Mouse (Mus musculus) adrenal gland, adult 2 months (tissue): Measurements from ENCODE around the gene Unc13d. TPM values are rescaled to one million over a fixed set of nuclear protein-coding genes. Genes with fewer than 3 reads are reported as not detected.

ENCODE experiments used
- DNase-seq: peaks from one replicate; pipeline ENCODE4 v3.0.0; 2021
- polyA plus RNA-seq: library from polyadenylated mRNA; depleted of rRNA; stranded (reverse); fragments of >200 nt; gene quantifications from 2 replicates; pipeline ENCODE4 v1.2.3, GENCODE M21; 2012
- total RNA-seq, 2 experiments: library from RNA; stranded (reverse); gene quantifications; 2 replicates each; pipeline ENCODE4 v1.2.3; 2021

The Unc13d gene
- total and polyA plus RNA-seq, 3 experiments = 0.83 to 2.3 (median 1.0) TPM

DNA sequence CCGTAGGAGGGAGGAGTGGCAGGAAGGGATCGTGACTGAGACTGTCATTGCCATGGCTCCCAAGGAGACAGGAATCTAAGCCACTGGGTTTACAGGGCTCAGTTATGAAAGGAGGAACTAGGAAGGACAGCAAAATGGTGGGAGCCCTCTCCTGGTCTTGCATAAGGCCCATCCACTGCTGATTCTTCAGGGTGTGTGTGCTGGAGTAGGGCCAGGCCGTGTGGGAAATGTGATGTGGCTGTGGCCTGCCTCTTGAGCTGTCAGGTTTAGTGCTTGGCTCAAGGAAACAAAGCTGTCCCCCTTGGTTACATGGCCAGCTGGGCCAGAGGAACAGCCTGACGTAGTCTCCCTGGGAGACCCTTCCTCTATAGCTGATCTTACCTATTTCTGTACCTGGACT is 27.6 kb downstream of the Unc13d start:
- no peak for DNase-seq

DNA sequence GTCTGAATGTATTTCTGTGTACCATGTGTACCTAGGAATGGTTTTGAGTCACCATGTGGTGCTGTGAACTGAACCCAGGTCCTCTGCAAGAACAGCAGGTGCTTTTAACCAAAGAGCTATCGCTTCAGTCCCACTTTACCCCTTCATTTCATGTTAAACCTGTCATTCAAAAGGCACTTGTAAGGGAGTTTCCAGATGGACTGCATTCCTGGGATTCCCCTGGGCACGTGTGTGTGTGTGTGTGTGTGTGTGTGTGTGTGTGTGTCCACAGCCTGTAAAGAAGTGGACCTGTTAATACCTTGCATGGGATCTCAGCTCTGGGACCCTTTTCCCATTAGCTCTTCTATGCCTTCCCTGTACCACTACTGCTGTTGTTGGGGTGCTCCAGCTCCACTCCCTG is 28.2 kb downstream of the Unc13d start:
- DNase-seq = no peak

DNA sequence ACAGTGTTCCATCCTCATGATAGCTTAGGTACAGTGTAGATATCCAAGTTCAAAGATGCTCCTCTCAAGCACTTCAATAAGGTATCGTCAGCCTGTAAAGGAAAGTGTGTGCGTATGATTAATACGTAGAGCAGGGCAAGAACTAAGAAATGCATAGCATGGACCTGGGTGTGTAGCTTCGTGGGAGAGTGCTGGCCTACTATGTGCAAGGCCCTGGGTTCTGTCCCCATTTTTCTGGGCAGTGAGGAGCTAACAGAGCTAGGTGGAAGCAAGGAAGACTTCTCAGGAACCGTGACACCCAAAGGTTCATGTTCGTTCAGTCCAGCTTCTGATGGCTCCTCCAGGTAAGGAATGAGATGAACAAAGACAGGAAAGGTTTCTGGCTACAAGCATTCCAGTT is 32.6 kb downstream of the Unc13d start:
- DNase-seq = no peak

DNA sequence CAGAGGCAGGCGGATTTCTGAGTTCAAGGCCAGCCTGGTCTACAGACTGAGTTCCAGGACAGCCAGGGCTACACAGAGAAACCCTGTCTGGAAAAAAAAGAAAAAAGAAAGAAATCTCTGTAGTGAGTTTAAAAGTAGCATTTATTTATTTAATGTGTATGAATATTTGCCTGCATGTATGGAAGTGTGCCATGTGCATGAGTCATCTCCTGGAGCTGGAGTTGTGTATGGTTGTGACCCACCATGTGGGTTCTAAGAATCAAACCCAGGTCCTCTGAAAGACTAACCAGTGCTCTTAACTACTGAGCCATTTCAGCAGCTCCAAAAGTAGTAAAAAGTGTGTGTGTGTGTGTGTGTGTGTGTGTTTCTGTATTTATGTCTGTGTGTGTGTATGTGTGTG is 34.5 kb downstream of the Unc13d start:
- DNase-seq = no peak

DNA sequence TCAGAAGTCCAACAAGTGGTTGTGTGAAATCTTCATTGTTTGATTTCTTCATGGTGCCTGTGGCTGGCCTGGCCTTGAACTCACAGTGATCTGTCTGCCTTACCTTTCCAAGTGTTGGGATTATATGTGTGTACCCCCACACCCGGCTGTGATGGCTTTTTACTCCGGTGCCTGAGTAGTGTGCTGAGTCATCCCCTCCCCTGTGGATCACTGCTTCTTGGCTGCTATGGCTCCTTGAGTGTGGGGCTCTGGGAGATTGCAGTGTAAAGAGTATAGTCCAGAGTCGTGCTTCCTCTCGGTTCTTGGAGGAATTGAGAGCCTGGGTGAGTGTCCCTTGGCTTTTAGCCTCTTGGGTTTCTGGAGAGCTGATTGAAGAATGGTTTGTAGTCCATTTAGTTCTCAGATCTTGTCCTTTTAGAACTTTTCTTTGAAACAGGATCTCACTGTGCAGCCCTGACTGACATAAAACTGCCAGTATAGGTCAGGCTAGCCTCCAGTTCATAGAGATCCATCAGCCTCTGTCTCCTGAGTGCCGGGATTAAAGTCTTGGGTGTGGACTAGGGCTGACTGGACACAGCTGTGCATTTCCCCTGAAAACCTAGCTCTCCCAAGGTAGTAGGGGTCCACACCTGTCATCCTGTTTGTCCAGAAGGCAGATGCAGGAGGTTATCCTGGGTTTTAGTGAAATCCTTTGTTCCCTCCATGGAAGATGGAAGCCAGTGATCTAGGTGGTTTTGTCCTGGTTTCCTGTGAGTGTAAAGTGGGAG is 35.2 kb downstream of the Unc13d start:
- no peak for DNase-seq

DNA sequence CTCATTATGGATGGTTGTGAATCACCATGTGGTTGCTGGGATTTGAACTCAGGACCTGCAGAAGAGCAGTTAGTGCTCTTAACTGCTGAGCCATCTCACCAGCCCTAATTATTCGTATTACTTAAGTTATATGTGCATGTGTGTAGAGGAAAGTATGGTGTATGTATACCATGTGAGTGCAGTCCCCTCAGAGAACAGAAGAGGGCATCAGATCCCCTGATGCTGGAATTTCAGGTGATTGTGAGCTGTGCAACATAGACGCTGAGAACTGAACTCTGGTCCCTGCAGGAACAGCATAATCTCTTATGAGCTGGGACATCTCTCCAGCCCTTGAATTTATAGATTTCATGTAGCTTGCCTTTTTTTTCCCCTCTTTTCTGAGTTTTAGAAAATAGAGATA is 35.9 kb downstream of the Unc13d start:
- DNase-seq = no peak

DNA sequence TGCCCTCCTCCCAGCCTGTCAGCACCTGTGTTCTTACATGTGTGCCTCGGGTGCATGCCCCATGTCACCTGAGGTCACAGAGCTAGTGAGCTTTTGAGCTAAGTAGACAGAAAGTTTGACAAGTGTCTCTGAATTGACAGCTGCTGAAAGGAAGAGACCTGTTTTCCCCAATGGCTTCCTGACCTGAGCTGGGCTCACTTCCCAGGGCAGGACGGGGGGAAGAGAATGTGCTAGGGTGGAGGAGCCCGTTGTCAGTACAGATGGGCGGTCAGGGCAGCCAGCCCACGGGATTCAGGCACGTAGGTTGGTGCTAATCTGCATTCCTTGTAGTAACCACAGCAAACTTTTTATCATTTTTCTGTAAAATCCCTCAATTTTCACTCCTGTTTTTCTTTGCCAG is 37.2 kb downstream of the Unc13d start:
- no peak for DNase-seq

DNA sequence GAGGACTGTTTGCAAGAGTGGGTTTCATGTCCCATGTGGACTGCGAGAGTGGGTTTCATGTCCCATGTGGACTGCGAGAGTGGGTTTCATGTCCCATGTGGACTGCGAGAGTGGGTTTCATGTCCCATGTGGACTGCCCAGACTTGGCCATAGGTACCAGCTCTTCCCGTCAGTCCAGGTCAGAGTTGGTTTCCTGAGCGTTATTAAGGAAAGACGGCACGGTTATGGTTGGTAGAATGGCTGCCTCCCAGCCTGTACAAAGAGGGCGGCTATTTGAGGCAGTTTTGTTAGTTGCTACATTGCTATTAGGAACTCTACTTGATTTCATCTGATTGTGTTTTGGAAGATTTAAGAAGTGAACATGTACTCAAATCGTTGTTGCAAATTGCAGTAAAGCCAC is 39.9 kb downstream of the Unc13d start:
- DNase-seq = no peak

DNA sequence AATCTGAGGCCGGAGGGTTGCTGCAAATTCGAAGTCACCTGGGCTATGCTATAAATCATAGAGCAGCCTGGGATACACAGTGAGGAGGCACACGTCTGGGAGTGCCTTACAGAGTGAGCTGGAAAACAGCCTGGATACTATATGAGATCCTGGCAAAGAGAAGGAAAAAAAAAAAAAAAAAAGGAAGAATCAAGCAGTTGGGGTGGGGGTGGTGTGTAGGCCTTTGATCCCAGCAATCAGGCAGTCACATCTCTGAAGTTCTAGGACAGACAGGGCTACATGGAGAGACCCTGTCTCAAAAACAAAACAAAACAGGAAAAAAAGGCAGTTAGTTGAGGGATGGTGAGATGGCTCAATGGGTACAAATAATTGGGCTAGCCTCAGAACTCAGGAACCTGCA is 41.1 kb downstream of the Unc13d start:
- DNase-seq = no peak

DNA sequence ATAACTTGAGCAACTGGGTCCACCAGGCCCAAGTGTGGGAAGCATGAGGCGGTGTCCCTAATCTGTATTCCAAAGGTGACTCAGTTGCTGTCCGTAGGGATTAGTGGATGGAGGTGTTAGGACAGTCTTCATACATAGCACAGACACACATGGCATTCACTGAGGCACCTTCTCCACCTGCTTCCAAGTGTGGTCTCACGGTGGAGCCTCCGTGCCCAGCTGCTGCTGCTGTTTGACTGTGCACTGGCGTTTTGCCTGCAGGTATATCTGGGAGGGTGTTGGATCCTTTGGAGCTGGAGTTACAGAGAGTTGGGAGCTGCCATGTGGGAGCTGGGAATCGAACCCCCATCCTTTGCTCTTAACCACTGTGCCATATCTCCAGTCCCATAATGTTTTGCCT is 43.2 kb downstream of the Unc13d start:
- DNase-seq = no peak

DNA sequence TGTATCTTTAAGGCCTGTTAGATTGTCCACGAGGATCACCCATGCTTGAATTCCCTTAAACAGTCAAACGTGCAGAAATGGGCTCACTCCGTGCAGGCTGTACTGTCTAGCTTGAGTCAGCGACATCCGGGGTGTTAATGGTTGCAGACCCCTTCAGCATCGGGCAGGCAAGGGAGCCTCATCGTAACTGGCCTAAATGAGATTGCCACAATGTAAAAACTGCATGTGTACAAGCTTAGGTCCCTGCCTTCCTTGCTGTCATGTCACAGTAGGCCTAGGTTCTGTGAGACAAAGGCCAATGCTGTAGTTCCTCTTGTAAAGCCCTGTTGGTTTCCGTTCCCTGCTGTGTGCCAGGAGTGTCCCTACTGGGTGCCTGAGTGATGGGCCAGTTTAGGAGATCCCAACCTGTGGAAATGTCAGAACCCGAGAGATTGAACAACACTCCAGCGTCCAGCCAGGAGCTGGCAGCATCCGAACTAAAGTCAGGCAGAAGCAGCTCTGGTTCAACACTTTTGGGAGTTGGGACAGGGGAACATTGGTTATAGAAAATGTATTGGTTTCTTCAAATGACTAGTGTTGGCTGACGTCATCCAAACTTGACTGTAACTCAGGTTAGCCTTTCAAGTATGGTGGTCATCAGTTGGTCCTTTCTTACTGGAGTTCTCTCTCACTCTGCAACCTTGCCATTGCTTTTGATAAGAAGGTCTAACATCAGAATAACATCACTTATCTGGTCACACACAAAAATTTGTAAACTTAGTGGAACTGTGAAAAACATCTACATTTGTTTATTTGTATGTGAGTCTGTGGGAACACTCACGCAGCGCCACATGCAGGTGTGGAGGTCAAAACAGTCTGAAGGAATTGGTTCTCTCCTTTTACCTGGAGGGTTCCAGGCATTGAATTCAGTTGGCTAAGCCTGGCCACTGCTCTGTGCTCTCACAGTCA is 46.6 kb downstream of the Unc13d start:
- DNase-seq = no peak

DNA sequence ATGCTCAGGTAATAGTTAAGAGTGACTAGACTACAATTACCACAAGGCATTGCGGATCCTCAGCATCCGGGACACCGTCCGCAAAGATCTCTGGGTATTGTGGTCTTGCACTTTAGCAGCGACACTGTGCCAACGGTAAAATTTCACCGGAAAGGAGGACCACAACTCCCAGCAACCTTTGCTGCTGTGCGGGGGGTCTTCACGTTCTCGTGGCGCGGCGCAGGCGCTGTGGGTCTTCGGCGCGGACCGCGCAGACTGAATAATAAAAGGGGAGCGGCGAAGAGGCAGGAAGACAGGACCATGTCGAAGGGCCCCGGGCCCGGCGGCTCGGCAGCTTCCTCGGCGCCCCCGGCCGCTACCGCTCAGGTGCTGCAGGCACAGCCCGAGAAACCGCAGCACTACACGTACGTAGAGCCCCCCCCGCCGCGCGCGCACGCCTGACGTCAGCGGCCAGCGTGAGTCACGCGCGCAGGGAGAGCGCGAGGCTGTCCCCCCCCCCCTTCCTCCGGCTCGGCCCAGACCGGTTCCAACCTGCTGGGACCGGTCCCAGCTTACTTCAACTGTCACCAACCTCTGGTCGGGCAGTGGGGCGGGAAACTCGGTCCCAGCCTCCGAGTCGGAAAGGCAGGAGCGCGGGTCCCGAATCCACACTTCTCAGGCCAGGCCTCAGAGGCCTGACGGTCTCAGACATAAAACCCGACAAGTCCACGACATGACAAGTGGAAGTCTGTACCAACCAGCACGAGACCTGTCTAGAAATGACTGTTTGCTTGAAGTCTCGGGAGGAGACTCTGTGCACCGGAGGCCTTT is 47.5 kb downstream of the Unc13d start, which contains the start of gene Unk:
Gene Unk (plus strand): TSS at position 235 of the 810 bp plus-strand sequence.
- DNase-seq = peak; percentile 98

DNA sequence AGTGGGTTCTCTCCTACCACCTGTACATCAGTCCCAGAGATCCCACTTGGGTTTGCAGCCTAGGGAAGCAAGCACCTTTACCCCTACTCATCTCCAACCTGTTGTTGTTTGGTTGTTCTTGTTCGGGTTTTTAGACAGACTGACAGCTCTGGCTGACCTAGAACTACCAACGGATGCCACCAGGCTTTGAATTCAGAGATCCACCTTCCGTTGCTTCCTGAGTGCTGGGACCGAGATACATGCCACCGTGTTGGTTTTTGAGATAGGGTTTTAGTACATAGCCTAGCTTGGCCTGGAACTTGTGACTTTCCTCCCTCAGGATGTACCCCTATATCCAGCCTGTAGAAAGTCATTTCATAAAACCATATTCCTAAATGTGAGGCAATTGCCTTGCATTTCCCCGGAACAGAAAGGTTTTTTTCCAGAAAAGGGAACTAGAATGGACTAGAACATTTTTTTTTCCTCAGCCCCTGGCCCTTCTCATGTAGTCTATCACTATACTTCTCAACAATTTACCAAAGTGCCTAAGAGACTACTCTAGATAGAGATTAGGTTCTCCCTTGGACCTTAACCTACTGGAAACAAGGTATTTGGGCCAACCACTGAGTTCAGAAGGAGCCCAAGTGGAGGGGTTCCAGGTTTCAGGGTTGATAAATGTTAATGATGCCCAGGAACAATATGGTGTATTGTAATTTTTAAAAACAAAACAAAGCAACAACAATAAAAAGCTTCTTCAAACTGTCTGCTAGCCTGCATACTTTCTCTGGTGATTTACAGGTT is 48.5 kb downstream of the Unc13d start:
- DNase-seq = no peak

DNA sequence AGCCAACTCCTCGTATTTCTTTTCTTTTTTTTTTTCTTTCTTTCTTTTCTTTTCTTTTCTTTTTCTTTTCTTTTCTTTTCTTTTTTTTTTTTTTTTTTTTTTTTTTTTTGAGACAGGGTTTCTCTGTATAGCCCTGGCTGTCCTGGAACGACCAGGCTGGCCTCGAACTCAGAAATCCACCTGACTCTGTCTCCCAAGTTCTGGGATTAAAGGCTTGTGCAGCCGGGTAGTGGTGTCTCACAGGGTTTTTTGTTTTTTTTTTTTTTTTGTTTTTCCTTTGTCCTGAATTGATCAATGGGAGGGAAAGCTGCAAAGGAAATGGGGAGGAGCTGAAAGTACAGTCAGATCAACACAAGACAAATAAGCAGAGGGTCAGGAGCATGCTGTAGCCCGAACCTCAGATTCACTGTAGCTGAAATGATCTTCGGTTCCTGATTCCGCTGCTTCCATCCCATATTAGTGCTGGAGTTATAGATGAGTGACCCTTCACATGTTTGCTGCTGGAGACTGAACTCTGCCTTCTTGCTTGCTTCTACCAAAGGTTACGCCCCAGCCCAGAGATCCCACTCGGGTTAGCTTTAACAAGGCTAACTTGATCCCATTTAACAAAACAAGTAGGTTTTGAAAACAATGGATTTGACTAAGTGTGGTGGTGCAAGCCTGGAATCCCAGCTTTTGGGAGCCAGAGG is 49.4 kb downstream of the Unc13d start:
- no peak for DNase-seq

DNA sequence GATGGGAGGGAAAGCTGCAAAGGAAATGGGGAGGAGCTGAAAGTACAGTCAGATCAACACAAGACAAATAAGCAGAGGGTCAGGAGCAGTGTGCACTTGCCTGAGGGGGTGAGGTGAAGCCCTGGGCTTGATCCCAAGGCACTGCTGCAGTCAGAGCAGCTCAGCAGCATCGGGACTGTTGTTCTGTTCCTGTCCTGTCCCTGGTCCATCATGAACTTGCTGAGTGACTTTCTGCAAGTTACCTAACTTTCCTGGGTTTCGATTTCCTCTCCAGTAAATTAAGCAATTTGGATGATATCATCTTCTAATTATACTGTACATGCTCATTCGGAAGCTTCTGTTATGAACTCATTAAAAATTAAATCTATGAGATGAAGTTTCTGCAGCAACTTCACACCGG is 50.0 kb downstream of the Unc13d start, which contains the start of gene H3f3b:
Gene H3f3b (minus strand): TSS at position 207 of the 400 bp plus-strand sequence.
- no peak for DNase-seq

DNA sequence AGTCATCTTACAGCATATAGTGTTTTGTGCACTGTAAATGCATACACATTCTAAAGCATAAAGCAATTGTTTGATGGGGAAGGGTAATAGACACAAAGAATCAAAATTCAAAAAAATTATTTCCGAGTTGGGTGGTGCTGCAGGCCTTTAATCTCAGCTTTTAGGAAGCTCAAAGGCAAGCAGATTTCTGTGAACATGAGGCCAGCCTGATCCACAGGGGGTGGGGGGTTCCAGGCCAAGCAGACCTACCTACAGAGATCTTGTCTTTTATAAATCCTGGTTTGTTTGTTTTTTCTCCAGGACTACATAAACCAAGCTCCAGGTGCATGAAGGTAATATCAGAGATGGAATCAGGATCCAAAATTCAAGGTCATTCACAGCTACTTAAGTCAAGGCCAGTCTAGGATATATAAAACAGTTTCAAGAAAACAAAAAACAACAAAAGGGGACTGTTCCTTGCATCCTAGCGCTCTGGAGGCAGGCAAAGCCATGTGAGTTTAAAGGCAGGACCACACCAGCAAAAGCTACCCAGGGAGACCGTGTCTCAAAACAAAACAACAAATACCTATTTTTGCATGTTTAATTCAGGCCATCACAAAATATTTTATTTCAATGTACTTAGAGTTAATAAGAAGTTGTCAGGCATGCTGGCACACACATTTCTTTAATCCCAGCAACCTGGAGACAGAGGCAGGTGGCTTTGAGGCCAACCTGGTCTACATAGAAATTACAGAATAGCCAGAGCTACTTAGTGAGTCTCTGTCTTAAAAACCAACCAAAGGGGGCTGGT is 52.5 kb downstream of the Unc13d start:
- DNase-seq = no peak

DNA sequence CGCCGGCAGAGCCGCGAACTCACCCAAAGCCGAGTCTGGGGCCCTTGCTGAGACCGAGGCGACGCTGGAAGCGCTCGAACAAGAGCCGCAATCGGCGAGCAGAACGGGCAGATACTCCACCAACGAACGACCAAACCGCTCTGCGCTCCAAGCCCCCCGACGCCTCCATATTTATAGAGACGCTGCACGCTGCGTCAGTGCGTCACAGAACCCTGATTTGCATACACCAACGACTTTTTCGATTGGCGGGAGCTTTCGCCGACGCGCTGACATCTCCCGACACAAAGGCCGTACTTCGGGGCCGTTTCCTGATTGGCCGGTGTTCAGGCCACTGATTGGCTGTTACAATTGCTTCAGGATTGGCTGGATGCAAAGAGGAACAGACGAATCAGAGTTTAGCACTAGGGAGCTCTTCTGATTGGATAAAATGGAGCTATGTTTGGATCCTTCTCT is 53.4 kb downstream of the Unc13d start:
- peak; percentile 96 for DNase-seq

DNA sequence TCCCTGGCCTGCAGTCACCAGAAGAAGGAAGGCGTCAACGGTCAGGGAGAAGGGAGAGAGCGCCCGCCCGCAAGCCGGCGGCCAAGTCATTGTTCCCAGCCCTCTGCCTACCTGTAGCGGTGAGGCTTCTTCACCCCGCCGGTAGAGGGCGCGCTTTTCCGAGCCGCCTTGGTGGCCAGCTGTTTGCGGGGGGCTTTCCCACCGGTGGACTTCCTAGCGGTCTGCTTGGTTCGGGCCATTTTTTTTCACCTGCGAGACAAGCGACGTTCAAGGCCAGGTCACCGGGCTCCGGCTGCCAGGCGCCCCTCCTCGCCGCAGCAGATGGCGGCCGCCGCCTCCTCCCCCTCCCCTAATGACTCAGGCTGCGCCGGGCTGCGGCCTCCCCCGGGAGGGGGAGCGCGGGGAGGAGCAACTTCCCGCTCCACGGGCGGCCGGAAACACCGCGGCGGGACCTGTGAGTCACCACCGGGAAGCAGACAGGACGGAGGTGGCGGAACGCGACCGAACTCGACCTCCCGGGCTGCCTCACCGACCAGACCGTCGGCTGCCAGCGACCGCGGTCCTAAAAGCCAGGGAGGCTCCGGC is 53.9 kb downstream of the Unc13d start:
- peak; percentile 95 for DNase-seq

DNA sequence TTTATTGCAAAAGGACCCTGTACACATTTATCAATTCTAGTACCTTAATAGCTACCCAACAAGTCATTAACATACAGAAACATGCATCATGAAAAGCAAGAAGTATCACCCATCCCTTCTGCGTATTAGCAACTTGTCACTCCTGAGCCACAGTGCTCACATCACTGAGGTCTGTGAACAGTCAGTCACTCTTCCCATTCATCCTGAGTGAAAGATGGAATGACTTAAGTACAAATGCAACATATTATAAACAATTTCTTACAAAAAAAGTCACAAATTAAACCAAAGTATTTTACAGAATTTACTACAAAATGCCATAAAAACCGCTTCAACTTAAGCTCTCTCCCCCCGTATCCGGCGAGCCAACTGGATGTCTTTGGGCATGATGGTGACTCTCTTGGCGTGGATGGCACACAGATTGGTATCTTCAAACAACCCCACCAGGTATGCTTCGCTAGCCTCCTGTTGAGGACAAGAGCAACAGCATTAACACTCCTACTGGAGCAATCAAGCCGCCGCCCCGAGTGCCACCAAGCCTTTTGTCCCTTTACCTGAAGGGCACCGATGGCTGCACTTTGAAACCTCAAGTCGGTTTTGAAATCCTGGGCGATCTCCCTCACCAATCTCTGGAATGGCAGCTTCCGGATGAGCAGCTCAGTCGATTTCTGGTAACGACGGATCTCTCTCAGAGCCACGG is 54.5 kb downstream of the Unc13d start:
- DNase-seq = peak; percentile 35
